Mouse (Mus musculus) left cerebral cortex, adult 8-10 months (tissue): ENCODE measurements around the gene Crybb1. TPM values are rescaled to one million over a fixed set of nuclear protein-coding genes. Genes with fewer than 3 reads are reported as not detected.

Experiments
- DNase-seq, 2 experiments: peaks; one replicate each; pipeline ENCODE4 v3.0.0; 2022; ENCODE audit warnings: low spot score in 2 of 2
- total RNA-seq, 4 experiments: library from RNA; stranded (reverse); gene quantifications; 2 replicates each; pipeline ENCODE4 v1.2.4; 2022

Gene Crybb1
- total RNA-seq, 4 experiments from 2014 or later: 4.3 to 8.2 (median 5.4) TPM

- no peak for DNase-seq
Measured at GRCm38 (mm10) chr5:112265515-112265914, 9.9 kb downstream of the Crybb1 start.

- DNase-seq: no peak
Measured at GRCm38 (mm10) chr5:112266011-112266777, 10.6 kb downstream of the Crybb1 start.

GRCm38 (mm10) chr5:112270764-112271541 lies 15.3 kb downstream of the Crybb1 start:
- peak in 1 of 2 experiments; percentile 64 for DNase-seq

GRCm38 (mm10) chr5:112272934-112273333 lies 17.3 kb downstream of the Crybb1 start:
- no peak for DNase-seq

GRCm38 (mm10) chr5:112273746-112274463 lies 18.3 kb downstream of the Crybb1 start:
- no peak for DNase-seq

- DNase-seq: no peak
Measured at GRCm38 (mm10) chr5:112275021-112275804, 19.6 kb downstream of the Crybb1 start.

GRCm38 (mm10) chr5:112276267-112276873 lies 20.8 kb downstream of the Crybb1 start, which contains the start of gene Tpst2:
Gene Tpst2, plus strand, starts transcription at chr5:112276691.
- DNase-seq: peak; percentile 97 to 100

GRCm38 (mm10) chr5:112276907-112277348 lies 21.3 kb downstream of the Crybb1 start:
- DNase-seq: no peak

- no peak for DNase-seq
Measured at GRCm38 (mm10) chr5:112277906-112278470, 22.4 kb downstream of the Crybb1 start.

GRCm38 (mm10) chr5:112279181-112280021 lies 23.8 kb downstream of the Crybb1 start:
- no peak for DNase-seq

- DNase-seq: no peak
Measured at GRCm38 (mm10) chr5:112280151-112280550, 24.5 kb downstream of the Crybb1 start.

- DNase-seq: no peak
Measured at GRCm38 (mm10) chr5:112280863-112281660, 25.4 kb downstream of the Crybb1 start.

- DNase-seq: no peak
Measured at GRCm38 (mm10) chr5:112281676-112282075, 26.1 kb downstream of the Crybb1 start.

GRCm38 (mm10) chr5:112282123-112282779 lies 26.6 kb downstream of the Crybb1 start:
- no peak for DNase-seq

GRCm38 (mm10) chr5:112282780-112283482 lies 27.3 kb downstream of the Crybb1 start:
- DNase-seq: no peak

GRCm38 (mm10) chr5:112283543-112284202 lies 28.1 kb downstream of the Crybb1 start:
- DNase-seq: no peak

- no peak for DNase-seq
Measured at GRCm38 (mm10) chr5:112284203-112284582, 28.6 kb downstream of the Crybb1 start.
